Mouse (Mus musculus) gastrocnemius, postnatal 25 days (tissue): ENCODE data around the gene Thap3. TPM values are rescaled to one million over a fixed set of nuclear protein-coding genes. Genes with fewer than 3 reads are reported as not detected.

Experiments
- DNase-seq: peaks from one replicate; pipeline ENCODE4 v3.0.0; 2022
- total RNA-seq, 2 experiments: library from RNA; stranded (reverse); gene quantifications; 1 replicate in 1 of 2; 2 replicates in 1 of 2; pipeline ENCODE4 v1.2.3; 2021

Thap3 gene
- total RNA-seq, 2 experiments from 2014 or later: 27.5 to 29.3 TPM

DNA sequence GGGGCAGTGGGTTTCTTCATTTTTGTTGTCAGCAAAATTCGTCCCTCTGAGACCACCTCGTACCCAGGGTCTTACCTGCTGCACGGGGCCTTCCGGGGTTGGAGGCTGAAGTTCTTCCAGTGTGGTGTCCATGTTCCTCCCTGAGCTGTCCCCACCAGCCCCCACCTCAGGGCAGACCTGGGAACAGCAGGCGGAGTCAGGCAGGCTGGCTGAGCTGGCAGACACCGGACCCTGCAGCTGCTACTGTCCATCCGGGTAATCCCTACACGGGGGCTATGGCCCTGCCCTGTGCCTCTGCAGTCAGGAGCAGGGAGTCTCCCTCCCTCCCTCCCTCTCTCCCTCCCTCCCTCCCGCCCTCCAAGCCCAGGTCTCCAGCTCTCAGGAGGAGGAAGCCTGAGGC, 5.2 kb downstream of the Thap3 start:
- DNase-seq: peak; percentile 92

GRCm38 (mm10) chr4:151983043-151983442, 5.8 kb downstream of the Thap3 start:
- no peak for DNase-seq

- peak; percentile 77 for DNase-seq
Measured at GRCm38 (mm10) chr4:151981363-151981762, 7.4 kb downstream of the Thap3 start.

DNA sequence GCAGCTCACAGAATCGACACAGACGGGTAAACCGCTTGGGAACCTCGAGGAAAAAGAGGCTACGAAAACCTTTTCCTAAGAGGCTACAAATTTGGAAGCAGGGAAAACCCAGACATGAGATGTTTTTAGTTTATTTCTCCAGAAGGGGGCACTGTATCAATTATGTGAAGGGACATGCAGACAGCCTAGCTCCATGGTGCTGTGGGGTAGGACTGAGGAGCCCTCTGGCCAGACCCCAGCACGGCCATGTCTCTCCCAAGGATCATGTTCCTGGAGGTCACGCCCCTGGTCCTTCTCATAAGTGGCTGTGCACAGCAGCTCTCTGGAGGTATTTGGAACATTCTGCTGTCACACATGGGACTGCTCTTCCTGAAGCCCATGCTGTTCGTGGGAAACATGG, 8.1 kb downstream of the Thap3 start:
- DNase-seq: no peak

- DNase-seq: peak; percentile 71
Measured at GRCm38 (mm10) chr4:151977748-151978147, 11.0 kb downstream of the Thap3 start.

DNA sequence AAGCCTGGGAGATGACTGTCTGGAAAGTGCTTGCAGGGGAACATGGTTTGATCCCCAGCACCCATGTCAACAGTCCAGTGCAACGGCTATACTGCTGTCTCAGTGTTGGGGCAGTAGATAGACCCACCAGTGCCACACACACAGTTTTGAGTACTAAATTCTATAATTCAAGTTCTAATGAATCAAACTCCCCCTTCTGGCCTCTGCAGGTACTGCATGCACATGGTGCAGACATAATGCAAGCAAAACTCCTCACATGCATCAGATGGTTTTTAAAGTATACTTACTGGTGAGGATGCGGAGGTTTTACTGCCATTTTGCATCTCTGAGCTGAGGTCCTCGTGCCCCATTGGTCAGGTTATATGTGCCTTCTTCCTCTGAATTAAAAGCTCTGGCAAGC, 13.4 kb downstream of the Thap3 start:
- DNase-seq: no peak

GRCm38 (mm10) chr4:151972221-151972967, 16.4 kb downstream of the Thap3 start:
- no peak for DNase-seq

DNA sequence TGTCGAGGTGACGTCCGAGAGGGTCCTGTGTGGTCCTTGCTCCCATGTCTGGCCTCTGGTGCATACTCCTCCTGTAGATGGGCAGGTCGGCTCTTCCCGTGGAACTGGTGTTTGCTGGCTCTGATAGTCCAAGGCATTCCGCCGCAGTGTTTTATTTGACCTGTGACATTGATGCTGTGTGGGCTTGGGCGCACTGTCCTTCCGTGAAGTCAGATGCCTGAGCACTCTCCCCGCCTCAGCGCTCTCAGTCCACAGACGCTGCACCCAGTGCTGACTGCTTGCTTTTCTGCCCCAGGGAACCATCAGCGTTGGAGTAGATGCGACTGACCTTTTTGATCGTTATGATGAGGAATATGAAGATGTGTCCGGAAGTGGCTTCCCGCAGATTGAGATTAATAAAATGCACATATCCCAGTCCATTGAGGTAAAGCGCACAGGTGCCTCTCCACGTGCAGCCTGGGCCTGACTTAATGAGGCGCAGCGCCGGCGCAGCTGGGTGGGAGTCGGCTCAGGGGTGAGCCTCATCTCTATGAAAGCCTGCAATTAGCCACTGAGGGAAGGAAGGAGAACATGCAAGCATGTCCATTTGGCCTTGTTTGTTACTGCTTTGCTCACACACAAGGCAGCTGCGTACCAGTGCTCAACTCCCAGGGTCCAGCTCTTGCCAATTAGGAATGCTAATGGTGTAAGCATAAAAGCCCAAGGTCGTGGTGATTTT, 20.4 kb downstream of the Thap3 start:
- DNase-seq: no peak

- DNase-seq: no peak
Measured at GRCm38 (mm10) chr4:151962817-151963216, 26.0 kb downstream of the Thap3 start.

GRCm38 (mm10) chr4:151960513-151960854, 28.3 kb downstream of the Thap3 start:
- DNase-seq: no peak

GRCm38 (mm10) chr4:151959849-151960512, 28.8 kb downstream of the Thap3 start:
- no peak for DNase-seq

DNA sequence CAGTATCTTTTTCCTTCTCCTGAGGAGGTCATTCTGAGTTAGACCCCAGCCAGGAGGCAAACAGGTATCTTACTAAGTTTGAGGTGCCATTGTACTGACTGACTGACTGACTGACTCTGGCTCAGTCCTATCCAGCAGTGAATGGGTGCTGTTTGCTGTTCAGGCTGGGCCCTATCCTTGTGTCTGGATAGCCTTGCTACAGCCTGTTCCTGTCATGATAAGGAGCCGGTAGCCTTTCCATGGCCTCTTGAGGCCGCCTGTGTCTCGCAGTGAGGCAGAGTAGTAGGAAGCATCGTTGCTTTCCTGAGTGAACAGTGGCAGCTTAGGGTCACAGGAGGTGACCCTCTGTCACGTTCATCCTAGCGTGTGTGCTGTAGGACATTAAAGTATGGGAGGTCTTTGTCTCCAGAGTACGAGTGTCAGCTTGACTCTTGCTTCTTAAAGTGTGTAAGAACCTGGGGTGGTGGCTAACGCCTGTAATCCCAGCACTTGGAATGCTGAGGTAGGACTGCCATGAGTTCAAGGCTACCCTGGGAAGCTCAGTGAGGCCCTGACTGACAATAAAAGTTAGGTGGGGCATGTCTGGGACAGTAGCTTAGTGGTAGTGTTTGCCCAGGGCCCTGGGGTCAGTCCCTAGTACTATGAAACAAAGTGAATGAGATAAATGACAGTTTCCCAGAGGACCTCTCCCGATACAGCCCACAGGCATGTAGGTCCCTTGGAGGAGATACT, 31.0 kb downstream of the Thap3 start:
- DNase-seq: no peak

GRCm38 (mm10) chr4:151955791-151956190, 33.0 kb downstream of the Thap3 start:
- no peak for DNase-seq

- no peak for DNase-seq
Measured at GRCm38 (mm10) chr4:151953209-151953608, 35.6 kb downstream of the Thap3 start.

- DNase-seq: no peak
Measured at GRCm38 (mm10) chr4:151948497-151949471, 40.0 kb downstream of the Thap3 start.

- no peak for DNase-seq
Measured at GRCm38 (mm10) chr4:151946211-151946610, 42.6 kb downstream of the Thap3 start.

DNA sequence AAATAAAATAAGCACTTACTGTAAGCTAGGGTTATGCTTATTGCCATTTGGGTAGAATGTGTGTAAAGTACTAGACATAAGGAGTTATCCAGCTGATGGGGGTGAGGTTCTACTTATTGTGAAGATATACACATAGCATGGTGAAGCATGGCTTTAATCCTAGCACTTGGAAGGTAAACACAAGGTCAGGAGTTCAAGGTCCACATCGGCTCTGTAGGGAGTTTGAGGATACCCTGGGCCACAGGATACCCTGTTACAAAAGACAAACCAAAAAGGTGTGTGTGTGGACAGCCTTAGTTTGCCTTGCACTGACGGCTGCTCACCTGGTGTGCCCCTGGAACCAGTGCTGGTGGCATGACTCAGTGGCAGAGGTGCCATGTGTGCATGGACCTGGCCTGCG, 50.7 kb downstream of the Thap3 start:
- no peak for DNase-seq

DNA sequence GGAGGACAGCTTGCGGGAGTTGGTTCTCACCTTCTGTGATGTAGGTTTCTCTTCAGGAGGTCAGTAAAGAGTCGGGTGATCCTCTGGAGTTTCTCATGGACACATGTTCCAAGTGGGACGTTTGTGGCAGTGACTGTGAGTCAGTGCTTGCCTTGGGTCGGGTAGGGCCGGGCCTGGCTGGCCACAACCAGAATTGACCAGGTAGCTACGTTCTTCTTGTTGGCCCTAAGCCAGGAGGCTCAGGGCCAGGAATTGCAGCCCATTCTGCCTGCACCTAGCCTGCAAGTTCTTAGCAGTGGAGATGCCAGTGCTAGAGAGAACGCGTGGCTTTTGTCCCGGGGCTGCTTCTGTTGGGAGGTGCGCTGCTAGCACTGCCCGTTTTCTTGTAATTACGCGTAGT, 51.4 kb downstream of the Thap3 start:
- DNase-seq: no peak

DNA sequence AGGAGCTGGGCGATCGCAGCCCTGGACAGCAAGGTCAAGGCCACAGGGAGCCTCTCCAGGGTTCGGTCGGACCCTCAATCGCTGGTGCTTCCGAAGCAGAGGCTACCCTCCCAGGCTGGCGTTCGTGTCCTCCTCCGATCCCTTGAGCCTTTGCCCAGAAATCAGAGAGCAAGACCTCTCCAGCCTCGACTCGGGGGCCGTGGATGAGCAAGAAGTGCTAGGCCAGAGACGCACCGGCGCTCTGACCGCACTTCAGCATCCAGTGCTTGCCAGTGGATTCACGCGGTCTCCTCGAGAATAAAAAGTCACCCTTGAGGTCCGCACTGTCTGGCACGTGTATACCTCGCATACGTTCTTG, 54.6 kb downstream of the Thap3 start:
- DNase-seq: no peak

- DNase-seq: peak; percentile 90
Measured at GRCm38 (mm10) chr4:151933505-151934214, 55.1 kb downstream of the Thap3 start, which contains the start of gene Dnajc11. Dnajc11 (plus strand) TSS chr4:151933691.
